Mouse (Mus musculus): ENCODE results near the gene Acin1. TPM values are rescaled to one million over a fixed set of nuclear protein-coding genes. Genes with fewer than 3 reads are reported as not detected.
"Not testable (repeated sequence)": the region's sequence is repeated elsewhere in the genome, so short reads cannot be mapped to it uniquely, and the experiment has no call there.

The Acin1 gene
- polyA plus RNA-seq, 1 experiment from 2014 or later, result 128 TPM

DNA sequence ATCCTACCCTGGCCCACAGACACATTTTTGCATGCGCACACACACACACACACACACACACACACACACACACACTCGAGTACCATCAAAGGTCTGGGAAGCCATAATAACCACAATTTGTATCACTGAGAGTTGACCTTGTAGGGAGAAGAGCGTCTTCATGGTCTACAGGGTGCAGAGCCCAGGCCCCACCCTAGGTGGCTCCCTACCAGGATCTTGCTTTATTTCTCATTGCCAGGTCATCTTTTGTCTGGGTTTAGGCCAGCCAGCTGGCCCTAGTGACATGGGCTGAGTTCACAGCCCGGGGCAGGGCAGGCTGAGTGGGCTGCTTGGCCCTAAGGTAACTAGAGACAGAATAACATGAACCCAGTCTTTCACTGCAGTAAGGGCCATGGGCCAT, 52.5 kb downstream of the Acin1 start:
- 79% methylated on average over 4 of the region's 4 CpGs for WGBS
- peaks cover 98% of the 10 kb centered on the region for H3K36me3 ChIP-seq
- 0 out of 2 replicates have a peak overlapping the region, but pooled peaks have one; percentile 1 for H3K27ac ChIP-seq (replicated peaks)
- peaks cover 9% of the 10 kb centered on the region for H3K4me1 ChIP-seq
- no peaks in the 10 kb centered on the region for H3K9me3 ChIP-seq (replicated peaks)
- no peak overlapping the region for H3K4me3 ChIP-seq
- DNase-seq (ENCODE audit: low spot score), result no peak
- H3K27me3 ChIP-seq (ENCODE audit: low read depth, poor library complexity, severe bottlenecking), result no peaks in the 10 kb centered on the region

DNA sequence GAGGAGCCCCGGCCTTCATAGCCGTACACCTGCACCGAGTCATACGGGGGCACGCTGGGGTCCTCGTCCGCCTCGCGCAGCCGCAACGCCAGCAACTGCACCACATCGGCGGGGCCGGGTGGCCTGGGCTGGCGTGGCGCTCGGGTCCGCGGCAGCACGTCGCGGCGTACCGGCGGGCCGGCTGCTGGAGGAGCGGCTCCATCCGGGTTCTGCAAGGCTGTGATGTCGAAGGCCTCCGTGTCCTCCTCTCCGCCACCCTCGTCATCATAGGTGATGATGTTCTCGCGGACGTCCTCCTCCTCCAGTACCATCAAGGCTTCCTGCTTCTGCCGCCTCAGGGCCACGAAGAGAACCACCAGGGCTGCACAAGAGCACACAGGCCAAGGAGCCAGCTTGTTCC, 54.5 kb downstream of the Acin1 start:
- H3K9me3 ChIP-seq (replicated peaks), result no peaks in the 10 kb centered on the region
- no peak overlapping the region for H3K27ac ChIP-seq (replicated peaks)
- H3K36me3 ChIP-seq, result peaks cover 78% of the 10 kb centered on the region
- 91% methylated on average over 37 of the region's 37 CpGs for WGBS
- no peak overlapping the region for H3K4me3 ChIP-seq
- H3K4me1 ChIP-seq, result no peaks in the 10 kb centered on the region
- H3K27me3 ChIP-seq (ENCODE audit: low read depth, poor library complexity, severe bottlenecking), result no peaks in the 10 kb centered on the region
- DNase-seq (ENCODE audit: low spot score), result no peak

DNA sequence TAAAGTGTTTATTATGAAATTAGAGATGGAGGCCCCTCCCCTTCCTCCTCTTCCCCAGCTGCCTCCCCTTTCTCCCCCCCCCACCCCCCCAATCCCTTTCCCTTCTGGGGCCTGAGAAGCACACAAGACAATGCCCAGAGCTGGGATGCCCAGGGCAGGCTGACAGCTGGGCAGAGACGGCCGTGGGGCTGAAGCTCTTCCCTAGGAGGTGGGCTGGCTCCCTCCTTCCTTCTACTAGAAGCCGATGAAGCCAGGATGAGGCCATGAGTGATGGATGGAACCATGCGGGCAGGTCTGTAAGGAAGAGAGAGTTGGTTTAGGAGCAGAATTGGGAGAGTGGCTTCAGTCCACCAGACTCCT, 55.5 kb downstream of the Acin1 start:
- peaks cover 68% of the 10 kb centered on the region for H3K36me3 ChIP-seq
- no peak overlapping the region for H3K27ac ChIP-seq (replicated peaks)
- WGBS, result 91% methylated on average over 4 of the region's 4 CpGs
- H3K9me3 ChIP-seq (replicated peaks), result no peaks in the 10 kb centered on the region
- no peak for DNase-seq (ENCODE audit: low spot score)
- no peaks in the 10 kb centered on the region for H3K4me1 ChIP-seq
- no peak overlapping the region for H3K4me3 ChIP-seq
- H3K27me3 ChIP-seq (ENCODE audit: low read depth, poor library complexity, severe bottlenecking), result no peaks in the 10 kb centered on the region

DNA sequence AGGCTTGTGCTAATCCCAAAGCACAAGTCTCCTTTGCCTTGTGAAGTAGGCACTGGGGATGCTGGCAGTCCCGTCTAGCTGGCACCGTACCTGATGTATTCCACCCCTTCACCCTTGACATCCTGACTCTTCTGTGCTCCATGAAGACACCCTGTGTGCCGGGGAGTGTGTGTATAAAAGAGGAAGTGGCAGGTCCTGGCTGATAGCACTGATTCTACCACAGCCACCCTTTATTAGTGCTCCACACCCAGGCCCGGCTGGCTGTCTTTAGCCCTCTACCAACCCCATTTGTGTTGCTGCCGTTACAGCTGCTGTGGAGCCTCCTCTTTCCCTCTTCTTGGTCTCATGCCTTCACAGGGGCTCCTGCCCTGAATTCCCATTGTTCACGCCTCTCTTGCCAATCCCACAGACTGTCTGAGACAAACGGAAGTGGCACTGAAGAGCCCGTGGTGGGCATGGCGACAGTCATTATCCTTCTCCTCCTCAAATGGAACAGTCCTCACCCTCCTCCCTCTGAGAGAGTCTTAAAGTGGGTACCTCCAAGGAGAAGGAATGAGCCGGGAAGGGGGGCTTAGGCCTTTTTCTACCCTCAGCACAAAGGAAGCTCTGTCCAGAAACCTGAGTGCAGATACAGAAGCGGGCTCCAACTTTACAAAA, 56.0 kb downstream of the Acin1 start:
- no peak overlapping the region for H3K4me3 ChIP-seq
- H3K36me3 ChIP-seq, result peaks cover 63% of the 10 kb centered on the region
- H3K27ac ChIP-seq (replicated peaks), result 0 out of 2 replicates have a peak overlapping the region, but pooled peaks have one; percentile 9
- no peak for DNase-seq (ENCODE audit: low spot score)
- no peaks in the 10 kb centered on the region for H3K9me3 ChIP-seq (replicated peaks)
- no peaks in the 10 kb centered on the region for H3K27me3 ChIP-seq (ENCODE audit: low read depth, poor library complexity, severe bottlenecking)
- WGBS, result 86% methylated on average over 11 of the region's 11 CpGs
- H3K4me1 ChIP-seq, result 0 out of 2 replicates have a peak, but pooled peaks cover 1% of the 10 kb centered on the region

DNA sequence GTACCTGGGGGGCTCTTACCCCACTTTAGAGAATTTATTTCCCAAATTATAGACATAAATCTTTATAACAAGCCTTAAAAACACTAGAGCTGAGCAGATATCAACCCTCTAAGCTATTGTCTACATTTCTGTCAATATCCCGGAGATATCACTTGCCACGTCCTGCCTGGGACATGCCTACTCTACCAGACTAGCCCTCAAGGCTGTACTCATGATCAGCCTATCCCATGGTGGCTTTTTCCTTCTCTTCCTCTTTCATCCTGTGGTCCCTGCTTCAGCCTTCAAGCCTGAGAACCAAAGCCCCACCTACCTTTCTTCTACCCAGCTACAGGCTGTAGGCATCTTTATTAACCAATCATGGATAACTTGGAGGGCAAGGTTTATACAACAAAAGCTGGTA, 56.9 kb downstream of the Acin1 start:
- Histone ChIP-seq H3K36me3 (peaks cover 54% of the 10 kb centered on the region), H3K27ac (replicated peaks) (no peak overlapping the region), H3K4me1 (peaks cover 9% of the 10 kb centered on the region), H3K27me3 (ENCODE audit: low read depth, poor library complexity, severe bottlenecking) (no peaks in the 10 kb centered on the region), H3K9me3 (replicated peaks) (no peaks in the 10 kb centered on the region), H3K4me3 (no peak overlapping the region)
- WGBS, result 89% methylated on average over 2 of the region's 2 CpGs
- no peak for DNase-seq (ENCODE audit: low spot score)

DNA sequence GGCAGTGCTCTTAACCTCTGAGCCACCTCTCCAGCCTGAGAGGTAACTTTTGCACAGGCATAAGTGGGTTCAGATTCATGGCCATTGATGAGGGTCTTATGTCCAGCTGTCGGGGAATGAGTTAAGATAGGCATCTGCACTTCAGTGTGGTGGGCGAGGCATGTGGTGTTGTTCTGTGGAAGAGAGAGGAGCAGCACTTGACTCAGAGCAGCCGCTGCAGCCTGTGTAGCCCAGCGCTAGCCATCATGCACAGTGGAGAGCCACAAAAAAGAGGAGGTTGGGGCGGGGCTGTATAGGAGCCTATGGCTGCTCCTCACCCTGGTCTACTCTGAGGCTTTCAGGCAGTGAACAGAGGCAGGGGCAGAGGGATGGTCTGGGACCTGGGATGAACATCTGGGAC, 58.6 kb downstream of the Acin1 start:
- Histone ChIP-seq H3K27ac (replicated peaks) (no peak overlapping the region), H3K27me3 (ENCODE audit: low read depth, poor library complexity, severe bottlenecking) (no peaks in the 10 kb centered on the region), H3K4me1 (peaks cover 14% of the 10 kb centered on the region), H3K36me3 (peaks cover 37% of the 10 kb centered on the region), H3K9me3 (replicated peaks) (no peaks in the 10 kb centered on the region), H3K4me3 (no peak overlapping the region)
- 78% methylated on average over 5 of the region's 5 CpGs for WGBS
- no peak for DNase-seq (ENCODE audit: low spot score)

DNA sequence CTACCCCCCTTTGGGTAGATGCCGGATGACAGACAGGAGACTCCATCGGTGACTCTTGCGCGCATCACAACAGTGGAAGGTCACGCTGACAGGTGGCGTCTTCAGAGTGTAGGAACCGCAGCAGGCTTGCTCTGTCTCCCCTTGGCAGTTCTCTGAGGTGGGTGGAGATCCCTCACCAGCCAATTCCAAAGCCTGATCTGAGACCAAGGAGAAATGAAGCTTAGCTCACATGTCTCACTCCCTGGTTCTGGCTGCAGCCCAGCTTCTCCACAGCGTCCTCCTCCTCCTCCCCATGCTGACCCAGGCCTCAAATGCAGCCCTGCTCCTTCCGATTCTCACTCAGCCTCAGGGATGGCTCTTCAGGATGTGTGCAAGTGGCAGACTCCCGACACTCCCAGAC, 61.8 kb downstream of the Acin1 start:
- DNase-seq (ENCODE audit: low spot score), result no peak
- Histone ChIP-seq H3K9me3 (replicated peaks) (no peaks in the 10 kb centered on the region), H3K27me3 (ENCODE audit: low read depth, poor library complexity, severe bottlenecking) (no peaks in the 10 kb centered on the region), H3K4me1 (peaks cover 14% of the 10 kb centered on the region), H3K36me3 (peaks cover 5% of the 10 kb centered on the region), H3K27ac (replicated peaks) (peak overlapping the region; percentile 46; the same call in 1 of the 2 replicates), H3K4me3 (no peak overlapping the region)
- 81% methylated on average over 10 of the region's 10 CpGs for WGBS

DNA sequence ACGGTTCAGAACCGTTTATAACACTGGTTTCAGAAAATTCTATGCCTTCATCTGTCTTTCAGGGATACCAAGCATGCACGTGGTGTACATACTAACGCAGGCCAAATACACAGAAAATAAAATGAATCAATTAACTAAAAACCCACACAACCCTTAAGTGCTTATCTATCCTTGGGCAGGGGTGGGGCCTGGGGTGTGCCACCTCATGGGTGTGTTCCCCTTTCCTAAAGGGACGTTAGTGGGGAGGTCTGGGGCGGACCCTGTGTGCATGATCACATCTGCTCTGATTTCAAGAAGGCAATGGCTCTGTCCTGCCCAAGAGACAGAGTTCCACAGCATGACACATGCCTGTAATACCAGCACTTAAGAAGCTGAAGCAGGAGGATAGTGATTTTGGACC, 63.4 kb downstream of the Acin1 start:
- Histone ChIP-seq H3K9me3 (replicated peaks) (no peaks in the 10 kb centered on the region), H3K36me3 (no peaks in the 10 kb centered on the region), H3K4me1 (peaks cover 14% of the 10 kb centered on the region), H3K4me3 (no peak overlapping the region), H3K27me3 (ENCODE audit: low read depth, poor library complexity, severe bottlenecking) (no peaks in the 10 kb centered on the region), H3K27ac (replicated peaks) (no peak overlapping the region)
- no peak for DNase-seq (ENCODE audit: low spot score)
- WGBS, result 86% methylated on average over 6 of the region's 6 CpGs

DNA sequence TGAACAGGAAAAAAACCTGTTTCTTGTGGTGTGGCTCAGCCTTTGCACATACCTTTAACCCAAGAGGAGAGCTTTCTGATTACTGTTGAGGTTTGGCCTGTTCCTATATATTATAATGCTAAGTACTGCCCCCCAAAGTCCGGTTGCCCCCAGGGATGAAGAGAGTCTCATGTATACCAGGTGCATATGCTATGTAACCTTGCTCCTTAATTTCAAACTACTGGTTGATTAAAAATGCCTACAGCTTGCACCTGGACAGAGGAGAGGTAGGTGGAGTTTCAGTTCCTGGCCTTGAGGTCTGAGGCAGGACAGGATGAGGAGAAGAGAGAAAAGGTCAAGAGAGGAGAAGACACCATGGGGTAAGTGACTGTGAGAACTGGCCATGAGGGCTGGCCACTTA, 65.6 kb downstream of the Acin1 start, which contains the start of gene Psmb11:
Psmb11 (plus strand) TSS at position 301 of the 400 bp plus-strand sequence.
- WGBS, result 95% methylated on average over 1 of the region's 1 CpGs
- H3K27ac ChIP-seq (replicated peaks), result no peak within 1 kb of the TSS
- H3K4me3 ChIP-seq, result no peak within 1 kb of the TSS
- H3K27me3 ChIP-seq (ENCODE audit: low read depth, poor library complexity, severe bottlenecking), result no peaks in the 10 kb centered on the region
- H3K9me3 ChIP-seq (replicated peaks), result no peaks in the 10 kb centered on the region
- no peak for DNase-seq (ENCODE audit: low spot score)
- peaks cover 27% of the 10 kb centered on the region for H3K4me1 ChIP-seq
- peaks cover 6% of the 10 kb centered on the region for H3K36me3 ChIP-seq

DNA sequence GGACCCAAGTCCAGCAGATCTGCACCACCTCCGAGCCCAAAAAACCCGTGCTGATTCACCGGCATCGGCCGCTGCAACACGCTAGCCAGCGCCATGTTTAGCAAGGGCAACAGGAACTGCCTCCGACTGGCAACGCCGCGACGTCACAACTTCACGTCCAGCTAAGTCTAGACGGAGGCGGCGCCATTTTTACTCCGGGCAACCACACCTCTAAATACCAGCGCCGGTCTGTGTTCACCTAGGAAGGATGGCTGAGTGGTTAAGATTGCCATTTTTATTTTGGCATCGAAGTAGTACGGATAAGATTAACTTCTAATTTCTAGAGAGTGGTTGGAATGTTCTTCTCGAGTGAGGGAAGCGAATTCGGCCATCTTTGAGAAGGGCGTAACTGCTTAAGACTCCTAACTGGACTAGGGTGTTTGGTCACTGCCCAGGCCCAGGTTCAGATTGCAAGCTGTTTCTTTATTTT, 68.8 kb downstream of the Acin1 start, which contains the start of gene Psmb5:
Psmb5 (minus strand) TSS at position 126 of the 469 bp plus-strand sequence.
- Histone ChIP-seq H3K4me3 (peak within 1 kb of the TSS; percentile 91), H3K9me3 (replicated peaks) (no peaks in the 10 kb centered on the region), H3K4me1 (peaks cover 14% of the 10 kb centered on the region), H3K27me3 (ENCODE audit: low read depth, poor library complexity, severe bottlenecking) (no peaks in the 10 kb centered on the region), H3K27ac (replicated peaks) (peak within 1 kb of the TSS; percentile 95), H3K36me3 (peaks cover 36% of the 10 kb centered on the region)
- under 1% methylated on average over 25 of the region's 25 CpGs for WGBS
- peak; percentile 90 for DNase-seq (ENCODE audit: low spot score)

DNA sequence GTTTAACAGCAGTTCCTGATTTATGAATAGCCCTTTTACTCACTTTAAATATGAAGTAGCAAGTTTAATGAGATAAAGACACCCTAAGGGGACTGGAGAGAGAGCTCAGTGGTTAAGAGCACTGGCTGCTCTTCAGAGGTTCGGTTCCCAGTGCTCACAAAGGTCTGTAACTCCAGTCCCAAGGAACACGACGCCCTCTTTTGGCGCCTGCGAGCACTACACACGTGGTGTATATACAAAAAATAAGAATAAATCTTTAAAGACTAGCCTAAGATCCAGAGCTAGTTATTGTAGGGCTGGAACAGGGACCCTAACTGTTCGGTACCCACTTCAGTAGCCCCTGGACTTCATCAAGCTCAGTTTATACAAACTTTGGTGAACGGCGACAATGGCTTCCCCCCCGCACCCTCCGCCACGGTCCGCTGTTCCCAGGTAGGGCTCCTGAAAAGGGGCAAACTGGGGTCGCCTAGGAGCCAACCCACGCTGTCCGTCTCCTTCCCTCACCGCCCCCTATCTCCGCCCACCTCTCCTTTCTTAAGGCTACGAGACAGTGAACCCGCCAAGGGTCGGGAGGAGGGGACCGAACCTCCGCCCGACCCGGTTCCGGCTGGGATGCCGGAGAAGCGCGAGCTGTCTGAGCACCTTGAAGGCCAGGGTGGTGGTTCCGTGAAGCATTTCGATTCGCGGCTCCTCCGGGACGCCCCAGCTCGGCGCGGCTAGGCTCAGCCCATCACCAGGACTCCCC, 69.4 kb downstream of the Acin1 start:
- peaks cover 42% of the 10 kb centered on the region for H3K36me3 ChIP-seq
- H3K4me3 ChIP-seq, result peak overlapping the region; percentile 91
- no peaks in the 10 kb centered on the region for H3K9me3 ChIP-seq (replicated peaks)
- H3K27ac ChIP-seq (replicated peaks), result peak overlapping the region; percentile 95
- H3K4me1 ChIP-seq, result peaks cover 14% of the 10 kb centered on the region
- 2% methylated on average over 38 of the region's 38 CpGs for WGBS
- DNase-seq (ENCODE audit: low spot score), result peak; percentile 62
- no peaks in the 10 kb centered on the region for H3K27me3 ChIP-seq (ENCODE audit: low read depth, poor library complexity, severe bottlenecking)

DNA sequence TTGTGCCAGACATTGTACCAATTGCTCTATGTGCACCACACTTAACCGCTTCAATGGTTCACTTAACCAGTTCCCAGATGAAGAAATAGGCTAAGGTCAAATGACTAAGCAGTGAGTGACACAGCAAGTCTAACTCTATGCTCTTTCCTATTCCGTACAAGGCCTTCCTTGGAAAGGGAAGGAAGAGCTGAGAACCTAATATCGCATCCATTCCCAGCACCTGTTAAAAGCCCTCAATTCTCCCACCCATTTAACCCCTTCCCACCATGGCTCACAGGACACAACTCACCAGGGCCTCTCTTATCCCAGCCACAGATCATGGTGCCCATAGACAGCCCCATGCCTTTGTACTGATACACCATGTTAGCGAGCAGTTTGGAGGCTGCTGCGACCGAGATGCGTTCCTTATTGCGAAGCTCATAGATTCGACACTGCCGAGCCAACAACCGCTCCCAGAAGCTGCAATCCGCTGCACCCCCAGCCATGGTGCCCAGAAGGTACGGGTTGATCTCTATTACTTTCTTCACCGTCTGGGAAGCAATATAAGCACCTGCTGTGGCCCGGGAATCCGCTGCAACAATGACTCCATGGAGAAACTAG, 70.4 kb downstream of the Acin1 start:
- Histone ChIP-seq H3K9me3 (replicated peaks) (no peaks in the 10 kb centered on the region), H3K4me3 (peak overlapping the region; percentile 29; the same call in 1 of the 2 replicates), H3K36me3 (peaks cover 50% of the 10 kb centered on the region), H3K27me3 (ENCODE audit: low read depth, poor library complexity, severe bottlenecking) (no peaks in the 10 kb centered on the region), H3K27ac (replicated peaks) (no peak overlapping the region), H3K4me1 (peaks cover 14% of the 10 kb centered on the region)
- DNase-seq (ENCODE audit: low spot score), result no peak
- 94% methylated on average over 16 of the region's 16 CpGs for WGBS

DNA sequence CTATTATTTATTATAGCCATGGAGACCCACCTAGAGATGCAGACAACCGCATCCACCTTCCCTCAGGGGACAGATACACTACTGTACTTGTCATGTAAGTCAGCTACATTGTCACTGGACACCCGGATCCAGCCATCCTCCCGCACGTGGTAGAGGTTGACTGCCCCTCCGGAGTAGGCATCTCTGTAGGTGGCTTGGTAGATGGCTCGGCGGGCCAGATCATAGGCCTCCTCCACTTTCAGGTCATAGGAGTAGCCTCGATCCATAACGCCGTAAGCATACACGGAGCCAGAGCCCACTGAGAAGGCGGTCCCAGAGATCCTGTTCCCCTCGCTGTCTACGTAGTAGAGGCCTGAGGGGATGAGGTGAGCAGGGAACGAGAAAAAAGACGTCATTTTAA, 72.6 kb downstream of the Acin1 start:
- not testable (repeated sequence) for H3K27ac ChIP-seq (replicated peaks); H3K4me3 ChIP-seq; H3K9me3 ChIP-seq (replicated peaks); H3K27me3 ChIP-seq (ENCODE audit: low read depth, poor library complexity, severe bottlenecking); DNase-seq (ENCODE audit: low spot score)
- WGBS, result 97% methylated on average over 16 of the region's 16 CpGs
- Histone ChIP-seq H3K36me3 (peaks cover 62% of the 10 kb centered on the region), H3K4me1 (peaks cover 14% of the 10 kb centered on the region)
